Mouse (Mus musculus): ENCODE data around the gene Gm3233.
"Not testable (repeated sequence)": the region's sequence is repeated elsewhere in the genome, so short reads cannot be mapped to it uniquely, and the experiment has no call there.

Gm3233 gene

GRCm38 (mm10) chr10:77759582-77759981 lies at the start of gene Gm3233:
Gene Gm3233, minus strand, starts transcription at chr10:77759682.
- not testable (repeated sequence) for DNase-seq (ENCODE audit: low spot score in 2 of 2)

- no peak for DNase-seq (ENCODE audit: low spot score in 2 of 2)
Observed at GRCm38 (mm10) chr10:77804095-77804494, 44.6 kb upstream of the Gm3233 start.

GRCm38 (mm10) chr10:77798921-77799508 lies 39.5 kb upstream of the Gm3233 start, which contains the start of gene Gm19668:
Gene Gm19668, minus strand, starts transcription at chr10:77799133.
- no peak for DNase-seq (ENCODE audit: low spot score in 2 of 2)

GRCm38 (mm10) chr10:77798164-77798920 lies 38.9 kb upstream of the Gm3233 start:
- DNase-seq (ENCODE audit: low spot score in 2 of 2): not testable (repeated sequence)

- no peak for DNase-seq (ENCODE audit: low spot score in 2 of 2)
Observed at GRCm38 (mm10) chr10:77797677-77798076, 38.2 kb upstream of the Gm3233 start.

GRCm38 (mm10) chr10:77794976-77795375 lies 35.5 kb upstream of the Gm3233 start, which contains the start of gene Gm9639:
Gene Gm9639, minus strand, starts transcription at chr10:77795076.
- no peak for DNase-seq (ENCODE audit: low spot score in 2 of 2)

GRCm38 (mm10) chr10:77788621-77789020 lies 29.1 kb upstream of the Gm3233 start:
- no peak for DNase-seq (ENCODE audit: low spot score in 2 of 2)

GRCm38 (mm10) chr10:77787876-77788275 lies 28.4 kb upstream of the Gm3233 start, which contains the start of gene Gm7137:
Gene Gm7137, minus strand, starts transcription at chr10:77788200.
- not testable (repeated sequence) for DNase-seq (ENCODE audit: low spot score in 2 of 2)

- not testable (repeated sequence) for DNase-seq (ENCODE audit: low spot score in 2 of 2)
Observed at GRCm38 (mm10) chr10:77783396-77783795, 23.9 kb upstream of the Gm3233 start.

GRCm38 (mm10) chr10:77782442-77782841 lies 23.0 kb upstream of the Gm3233 start, which contains the start of gene Gm3250:
Gene Gm3250, minus strand, starts transcription at chr10:77782542.
- not testable (repeated sequence) for DNase-seq (ENCODE audit: low spot score in 2 of 2)

GRCm38 (mm10) chr10:77776844-77777243 lies 17.4 kb upstream of the Gm3233 start, which contains the start of gene Gm7138:
Gene Gm7138, minus strand, starts transcription at chr10:77776944.
- DNase-seq (ENCODE audit: low spot score in 2 of 2): not testable (repeated sequence)

- not testable (repeated sequence) for DNase-seq (ENCODE audit: low spot score in 2 of 2)
Observed at GRCm38 (mm10) chr10:77772142-77772541, 12.7 kb upstream of the Gm3233 start.

- not testable (repeated sequence) for DNase-seq (ENCODE audit: low spot score in 2 of 2)
Observed at GRCm38 (mm10) chr10:77771225-77771624, 11.7 kb upstream of the Gm3233 start, which contains the start of gene Gm3238. Gene Gm3238, minus strand, starts transcription at chr10:77771325.

- no peak for DNase-seq (ENCODE audit: low spot score in 2 of 2)
Observed at GRCm38 (mm10) chr10:77769727-77770126, 10.2 kb upstream of the Gm3233 start.

- DNase-seq (ENCODE audit: low spot score in 2 of 2): no peak
Observed at GRCm38 (mm10) chr10:77753448-77753847, 6.0 kb downstream of the Gm3233 start.

GRCm38 (mm10) chr10:77752312-77752711 lies 7.2 kb downstream of the Gm3233 start:
- not testable (repeated sequence) for DNase-seq (ENCODE audit: low spot score in 2 of 2)

GRCm38 (mm10) chr10:77751254-77751653 lies 8.2 kb downstream of the Gm3233 start, which contains the start of gene Gm9736:
Gene Gm9736, minus strand, starts transcription at chr10:77751354.
- DNase-seq (ENCODE audit: low spot score in 2 of 2): not testable (repeated sequence)

GRCm38 (mm10) chr10:77750686-77751085 lies 8.8 kb downstream of the Gm3233 start:
- DNase-seq (ENCODE audit: low spot score in 2 of 2): not testable (repeated sequence)

- DNase-seq (ENCODE audit: low spot score in 2 of 2): not testable (repeated sequence)
Observed at GRCm38 (mm10) chr10:77741924-77742688, 17.4 kb downstream of the Gm3233 start, which contains the start of gene Gm18596. Gene Gm18596, minus strand, starts transcription at chr10:77742638.

GRCm38 (mm10) chr10:77738929-77739328 lies 20.6 kb downstream of the Gm3233 start:
- no peak for DNase-seq (ENCODE audit: low spot score in 2 of 2)

- DNase-seq (ENCODE audit: low spot score in 2 of 2): no peak
Observed at GRCm38 (mm10) chr10:77735928-77736327, 23.6 kb downstream of the Gm3233 start.

- no peak for DNase-seq (ENCODE audit: low spot score in 2 of 2)
Observed at GRCm38 (mm10) chr10:77729241-77729640, 30.2 kb downstream of the Gm3233 start.

All from frontal cortex, postnatal 10 days (tissue).